Mouse (Mus musculus) neural tube, embryonic 13.5 days (tissue): ENCODE measurements around the gene Pan2. TPM values are rescaled to one million over a fixed set of nuclear protein-coding genes. Genes with fewer than 3 reads are reported as not detected.

Experiments
- ATAC-seq: fragments of 200-750 bp; cut with Nextera tagmentation; 2 replicates; pipeline ENCODE4 v1.8.0; 2017; ENCODE audit warnings: low read depth, mild to moderate bottlenecking, moderate TSS enrichment, moderate library complexity
- H3K27ac ChIP-seq: fragments of 300-500 bp; sonication (generic); replicated peaks from 2 replicates; pipeline ENCODE4 v1.5.1; 2015; ENCODE audit warnings: moderate library complexity, mild to moderate bottlenecking, inconsistent platforms
- H3K27me3 ChIP-seq: fragments of 300-500 bp; sonication (generic); 2 replicates; pipeline ENCODE4 v1.6.1; 2015; ENCODE audit warnings: mild to moderate bottlenecking, inconsistent platforms
- H3K36me3 ChIP-seq: fragments of 300-500 bp; sonication (generic); 2 replicates; pipeline ENCODE4 v1.6.1; 2015; ENCODE audit warnings: mild to moderate bottlenecking, inconsistent platforms
- H3K4me1 ChIP-seq: fragments of 300-500 bp; sonication (generic); replicated peaks from 2 replicates; pipeline ENCODE4 v1.6.1; 2015; ENCODE audit warnings: inconsistent platforms
- H3K4me2 ChIP-seq: fragments of 300-500 bp; sonication (generic); 2 replicates; pipeline ENCODE4 v1.6.1; 2015; ENCODE audit warnings: inconsistent platforms, mild to moderate bottlenecking, moderate library complexity
- H3K4me3 ChIP-seq: fragments of 300-500 bp; sonication (generic); 2 replicates; pipeline ENCODE4 v1.5.1; 2015; ENCODE audit warnings: mild to moderate bottlenecking, inconsistent platforms
- H3K9ac ChIP-seq: fragments of 300-500 bp; sonication (generic); 2 replicates; pipeline ENCODE4 v1.6.1; 2015; ENCODE audit warnings: moderate library complexity, mild to moderate bottlenecking, inconsistent platforms
- H3K9me3 ChIP-seq: fragments of 300-500 bp; sonication (generic); 2 replicates; pipeline ENCODE4 v1.6.1; 2016; ENCODE audit warnings: inconsistent platforms
- whole genome bisulfite sequencing: fragments of 180-500 bp; shearing (Covaris S2); methylation state at CpG from one replicate; pipeline ENCODE4 v1.1.7; 2015; 5-methylcytosine and 5-hydroxymethylcytosine counted together
- polyA plus RNA-seq: library from polyadenylated mRNA; unstranded; fragments of >200 nt; fragmentation: Nextera tagmentation; extraction: Ambion mirVana; gene quantifications from 2 replicates; pipeline ENCODE4 v1.2.1, GENCODE M21; 2015

Gene Pan2
- polyA plus RNA-seq, 1 experiment from 2014 or later = 22.2 TPM

DNA sequence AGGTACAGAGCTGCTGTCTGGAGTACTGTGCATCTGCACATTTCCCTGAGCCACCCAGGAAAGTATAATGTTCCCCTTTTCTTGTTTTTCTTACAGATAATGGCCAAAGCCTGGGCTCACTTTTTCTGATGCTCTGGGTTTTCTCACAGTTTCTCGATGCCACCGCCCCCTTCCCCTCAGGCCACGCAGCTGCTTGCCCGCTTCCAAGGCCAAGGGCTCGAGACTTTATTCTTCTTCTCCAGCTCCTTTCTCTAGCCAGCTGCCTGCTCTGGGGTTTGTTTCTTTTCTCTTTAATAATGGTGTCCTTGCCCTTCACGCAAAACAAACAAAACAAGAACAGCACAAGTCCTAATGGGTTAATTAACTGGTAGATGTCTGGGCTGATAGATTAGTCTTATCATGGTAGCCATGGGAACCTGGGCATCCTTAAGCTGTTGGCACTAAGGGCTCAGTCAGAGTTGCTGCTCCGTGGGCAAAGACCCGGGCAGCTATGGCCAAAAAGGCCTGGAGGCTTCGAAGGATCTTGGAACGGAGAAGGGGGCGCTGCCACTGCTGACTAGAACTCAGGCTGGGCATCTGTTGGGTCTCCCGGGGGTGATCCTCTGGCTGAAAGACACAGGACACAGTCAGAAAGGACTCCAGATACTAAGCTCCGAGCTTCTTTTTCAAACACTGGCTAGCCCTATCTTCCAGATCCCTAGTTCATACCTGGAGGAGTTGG lies 6.6 kb upstream of the Pan2 start:
- no peak overlapping the region for H3K27ac ChIP-seq
- H3K4me3 ChIP-seq = no peak overlapping the region
- H3K9me3 ChIP-seq = no peaks in the 10 kb centered on the region
- H3K36me3 ChIP-seq = peaks cover 14% of the 10 kb centered on the region
- peaks cover 17% of the 10 kb centered on the region for H3K4me1 ChIP-seq
- no peak for ATAC-seq
- 0 out of 2 replicates have a peak overlapping the region, but pooled peaks have one; percentile 26 for H3K9ac ChIP-seq
- H3K27me3 ChIP-seq = no peaks in the 10 kb centered on the region
- no peak overlapping the region for H3K4me2 ChIP-seq
- 64% methylated on average over 13 of the region's 13 CpGs for WGBS

DNA sequence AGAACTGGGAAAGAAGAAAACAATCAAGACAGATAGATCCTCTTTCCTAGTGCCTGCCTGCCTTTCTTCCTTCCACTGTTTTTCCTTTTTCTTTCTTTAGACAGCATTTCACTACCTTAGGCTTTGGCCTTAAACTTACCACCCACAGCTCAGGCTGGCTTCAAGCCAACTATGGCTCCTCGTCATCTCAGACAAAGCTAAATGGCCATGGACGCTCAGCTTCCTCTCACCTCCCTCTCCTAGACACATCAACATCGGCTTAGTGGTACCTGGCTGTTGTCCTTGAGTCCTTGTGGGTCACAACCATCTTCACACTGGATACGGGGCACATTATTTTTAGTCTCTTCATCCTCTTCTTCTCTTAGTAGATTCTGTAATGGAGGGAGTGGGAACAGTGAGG lies 5.9 kb upstream of the Pan2 start:
- ATAC-seq = no peak
- H3K4me1 ChIP-seq = peaks cover 19% of the 10 kb centered on the region
- 80% methylated on average over 4 of the region's 4 CpGs for WGBS
- no peaks in the 10 kb centered on the region for H3K27me3 ChIP-seq
- no peak overlapping the region for H3K9ac ChIP-seq
- H3K27ac ChIP-seq = no peak overlapping the region
- peaks cover 7% of the 10 kb centered on the region for H3K36me3 ChIP-seq
- no peaks in the 10 kb centered on the region for H3K9me3 ChIP-seq
- no peak overlapping the region for H3K4me2 ChIP-seq
- no peak overlapping the region for H3K4me3 ChIP-seq

DNA sequence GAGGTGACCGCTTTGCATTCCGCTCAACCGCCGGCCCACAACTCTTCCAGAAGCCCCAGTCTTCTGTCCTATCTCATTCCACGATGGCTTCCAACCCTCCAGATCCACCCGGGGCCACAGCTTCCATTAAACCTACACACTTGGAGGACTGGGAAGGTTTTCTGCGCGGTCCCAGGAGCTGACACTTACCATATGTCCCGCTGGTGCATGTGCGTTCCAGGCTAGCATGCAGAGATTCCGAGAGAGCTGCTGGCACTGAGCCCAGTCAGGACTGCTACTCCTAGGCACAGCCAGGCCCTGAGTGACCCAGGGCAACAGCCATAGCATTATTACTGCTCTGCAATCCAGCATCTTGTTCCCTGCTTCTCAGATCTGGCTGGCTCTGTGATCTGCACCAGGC lies 5.5 kb upstream of the Pan2 start:
- Histone ChIP-seq H3K4me2 (no peak overlapping the region), H3K9me3 (no peaks in the 10 kb centered on the region), H3K27me3 (no peaks in the 10 kb centered on the region), H3K36me3 (peaks cover 3% of the 10 kb centered on the region; the same call in 1 of the 2 replicates), H3K27ac (no peak overlapping the region), H3K4me1 (peaks cover 23% of the 10 kb centered on the region), H3K4me3 (no peak overlapping the region), H3K9ac (no peak overlapping the region)
- no peak for ATAC-seq
- 71% methylated on average over 11 of the region's 11 CpGs for WGBS

DNA sequence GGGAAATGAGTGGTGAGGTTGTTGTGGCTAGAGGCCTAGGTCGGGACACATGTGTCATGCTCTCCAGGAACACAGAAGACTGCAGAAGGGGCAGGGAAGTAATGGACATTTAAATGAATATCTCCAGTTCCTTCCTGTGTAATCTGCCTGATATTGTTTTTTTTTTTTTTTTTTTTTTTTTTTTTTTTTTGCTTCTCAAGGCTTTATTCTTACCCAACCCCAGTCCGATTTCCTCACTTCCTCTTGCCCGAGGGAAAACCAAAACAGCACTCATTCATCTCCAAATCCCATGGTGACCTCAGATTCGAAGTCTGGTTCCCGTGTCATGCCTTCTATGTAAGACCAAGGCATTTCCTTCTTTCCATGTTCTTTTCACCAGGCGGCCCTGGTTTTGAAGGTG lies 4.9 kb upstream of the Pan2 start:
- Histone ChIP-seq H3K9me3 (no peaks in the 10 kb centered on the region), H3K4me2 (no peak overlapping the region), H3K4me3 (no peak overlapping the region), H3K27ac (no peak overlapping the region), H3K9ac (no peak overlapping the region), H3K36me3 (no peaks in the 10 kb centered on the region), H3K4me1 (peaks cover 23% of the 10 kb centered on the region), H3K27me3 (no peaks in the 10 kb centered on the region)
- 72% methylated on average over 6 of the region's 6 CpGs for WGBS
- no peak for ATAC-seq

DNA sequence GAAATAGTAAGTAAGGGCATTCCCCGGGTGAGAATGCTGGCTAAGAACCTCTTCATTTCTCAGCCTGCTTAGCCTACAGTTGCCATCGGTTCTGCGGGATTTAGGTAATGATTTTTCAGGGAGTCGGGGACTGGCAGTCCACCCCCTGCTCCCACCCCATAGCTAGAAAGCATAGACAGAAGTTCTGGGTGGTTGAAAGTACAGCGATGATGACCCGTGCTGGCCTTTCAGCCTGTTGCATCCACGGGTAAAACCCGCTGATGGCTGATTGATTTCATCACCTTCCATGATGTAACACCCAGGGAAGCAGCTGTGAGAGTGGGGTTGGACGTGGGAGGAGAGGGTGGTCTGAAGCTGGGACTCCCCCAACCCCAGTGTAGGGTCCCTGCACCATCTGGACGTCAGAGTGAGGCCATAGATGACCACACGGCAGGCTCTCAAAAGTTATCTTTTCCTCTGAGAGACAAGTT lies 4.4 kb upstream of the Pan2 start, which contains the start of gene Il23a:
Gene Il23a (minus strand): TSS at position 51 of the 470 bp plus-strand sequence.
- 83% methylated on average over 11 of the region's 11 CpGs for WGBS
- Histone ChIP-seq H3K27me3 (no peaks in the 10 kb centered on the region), H3K4me2 (no peak within 1 kb of the TSS), H3K4me3 (no peak within 1 kb of the TSS), H3K9ac (no peak within 1 kb of the TSS), H3K27ac (no peak within 1 kb of the TSS), H3K4me1 (peaks cover 25% of the 10 kb centered on the region), H3K36me3 (no peaks in the 10 kb centered on the region), H3K9me3 (no peaks in the 10 kb centered on the region)
- ATAC-seq = no peak

DNA sequence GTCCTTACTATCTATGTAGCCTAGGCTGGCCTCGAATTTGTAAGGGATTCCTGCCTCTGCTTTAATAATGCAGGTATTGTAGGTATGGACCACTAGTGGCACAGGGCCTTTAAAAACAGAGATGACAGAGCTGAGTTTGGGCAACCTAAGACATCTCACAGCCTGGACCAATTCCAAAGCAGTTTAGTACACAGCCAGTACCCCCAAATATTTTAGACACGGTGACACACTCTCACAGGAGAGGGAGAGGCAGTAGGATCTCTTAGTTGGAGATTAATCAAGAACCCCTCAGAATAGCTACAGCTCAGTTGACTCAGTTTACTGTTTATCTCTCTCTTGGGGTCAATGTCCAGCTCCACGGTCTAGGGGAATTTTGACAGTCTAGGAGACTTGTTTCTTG lies 778 bp upstream of the Pan2 start:
- peak overlapping the region; percentile 68 for H3K4me2 ChIP-seq
- 0 out of 2 replicates have a peak, but pooled peaks cover 12% of the 10 kb centered on the region for H3K36me3 ChIP-seq
- H3K4me3 ChIP-seq = peak overlapping the region; percentile 59
- peaks cover 24% of the 10 kb centered on the region for H3K4me1 ChIP-seq
- peak overlapping the region; percentile 94 for H3K27ac ChIP-seq
- H3K27me3 ChIP-seq = no peaks in the 10 kb centered on the region
- H3K9me3 ChIP-seq = no peaks in the 10 kb centered on the region
- peak overlapping the region; percentile 91 for H3K9ac ChIP-seq
- 35% methylated on average over 3 of the region's 3 CpGs for WGBS
- ATAC-seq = no peak

DNA sequence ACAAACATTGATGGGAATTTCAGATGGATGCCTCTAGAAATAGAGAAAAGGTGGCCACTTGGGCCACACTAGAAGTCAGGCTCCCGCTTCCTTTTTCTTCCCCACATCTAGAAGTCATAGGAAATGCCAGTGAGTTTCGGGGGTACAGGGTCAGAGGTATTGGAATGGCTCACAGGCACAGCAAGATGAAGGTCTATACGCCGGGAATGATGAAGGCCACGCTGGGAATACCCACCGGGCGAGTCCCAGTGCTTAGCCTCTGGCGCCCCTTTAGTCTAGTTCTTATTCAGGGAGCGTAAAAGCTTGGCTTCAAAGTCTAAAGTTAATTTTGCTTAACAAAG lies 380 bp upstream of the Pan2 start:
- peak overlapping the region; percentile 59 for H3K4me3 ChIP-seq
- WGBS = under 1% methylated on average over 9 of the region's 9 CpGs
- H3K36me3 ChIP-seq = 0 out of 2 replicates have a peak, but pooled peaks cover 12% of the 10 kb centered on the region
- no peaks in the 10 kb centered on the region for H3K9me3 ChIP-seq
- H3K27me3 ChIP-seq = no peaks in the 10 kb centered on the region
- peak overlapping the region; percentile 94 for H3K27ac ChIP-seq
- H3K4me1 ChIP-seq = peaks cover 20% of the 10 kb centered on the region
- ATAC-seq = peak; percentile 54
- peak overlapping the region; percentile 68 for H3K4me2 ChIP-seq
- peak overlapping the region; percentile 91 for H3K9ac ChIP-seq

DNA sequence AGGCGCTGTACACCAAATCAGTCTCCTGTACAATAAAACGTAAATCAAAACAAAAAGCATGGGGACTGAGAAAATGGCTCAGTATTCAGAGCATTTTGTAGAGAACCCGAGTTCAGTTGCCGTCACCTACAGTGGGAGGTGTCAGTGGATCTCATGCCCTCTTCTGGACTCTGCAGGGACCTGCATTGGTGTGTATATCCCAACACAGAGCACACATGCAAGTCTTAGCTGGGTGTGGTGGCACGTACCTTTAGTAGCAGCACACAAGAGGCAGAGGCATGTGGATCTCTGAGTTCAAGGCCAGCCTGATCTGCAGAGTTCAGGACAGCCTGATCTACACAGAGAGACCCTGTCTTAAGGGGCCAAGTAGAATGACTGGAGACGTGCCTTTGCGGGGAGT lies 6.5 kb downstream of the Pan2 start:
- peaks cover 80% of the 10 kb centered on the region for H3K36me3 ChIP-seq
- WGBS = 80% methylated on average over 7 of the region's 7 CpGs

DNA sequence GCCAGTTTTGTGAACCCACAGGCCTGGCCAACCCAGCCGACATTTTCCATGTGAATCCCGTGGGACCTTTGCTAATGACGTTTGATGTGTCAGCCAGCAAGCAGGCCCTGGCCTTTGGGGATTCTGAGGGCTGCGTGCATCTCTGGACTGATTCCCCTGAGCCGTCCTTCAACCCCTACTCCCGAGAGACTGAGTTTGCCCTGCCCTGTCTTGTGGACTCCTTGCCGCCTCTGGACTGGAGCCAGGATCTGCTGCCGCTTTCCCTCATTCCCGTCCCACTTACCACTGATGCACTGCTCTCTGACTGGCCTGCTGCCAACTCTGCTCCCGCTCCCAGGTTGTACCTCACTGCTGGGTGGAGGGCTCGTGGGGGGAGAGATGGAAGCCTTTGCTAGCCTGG lies 7.0 kb downstream of the Pan2 start:
- Histone ChIP-seq H3K4me3 (no peak overlapping the region), H3K4me2 (no peak overlapping the region), H3K9ac (no peak overlapping the region), H3K27me3 (no peaks in the 10 kb centered on the region), H3K36me3 (peaks cover 85% of the 10 kb centered on the region), H3K27ac (peak overlapping the region; percentile 53), H3K4me1 (peaks cover 10% of the 10 kb centered on the region), H3K9me3 (no peaks in the 10 kb centered on the region)
- WGBS = 48% methylated on average over 11 of the region's 11 CpGs
- peak; percentile 57; the same call in 1 of the 2 replicates for ATAC-seq

More for the DNA sequence above, 6.5 kb downstream of the Pan2 start:
- peak overlapping the region; percentile 53; the same call in 1 of the 2 replicates for H3K27ac ChIP-seq
- peaks cover 10% of the 10 kb centered on the region for H3K4me1 ChIP-seq
- no peak overlapping the region for H3K4me3 ChIP-seq
- no peak for ATAC-seq
- H3K27me3 ChIP-seq = no peaks in the 10 kb centered on the region
- H3K9me3 ChIP-seq = no peaks in the 10 kb centered on the region
- H3K4me2 ChIP-seq = no peak overlapping the region
- H3K9ac ChIP-seq = no peak overlapping the region

DNA sequence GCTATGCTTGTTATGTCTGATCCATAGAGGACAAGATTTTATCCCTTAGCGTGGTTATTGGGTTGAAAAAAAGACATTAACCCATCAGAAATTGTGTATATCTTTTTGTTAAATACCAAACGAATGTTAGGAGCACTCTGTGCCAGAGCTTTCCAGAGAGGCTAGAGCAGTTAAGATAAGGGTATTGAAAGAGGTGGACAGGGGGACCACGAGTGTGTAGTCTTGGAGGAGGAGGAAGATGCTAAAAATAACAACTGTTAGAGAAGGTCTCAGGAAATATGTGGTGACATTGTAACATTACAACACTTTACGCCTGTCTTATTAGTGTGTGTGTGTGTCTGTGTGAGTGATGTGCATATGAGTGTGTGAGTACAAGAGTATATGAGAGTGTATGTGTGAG lies 7.8 kb downstream of the Pan2 start:
- Histone ChIP-seq H3K27ac (no peak overlapping the region), H3K36me3 (peaks cover 89% of the 10 kb centered on the region), H3K9ac (no peak overlapping the region), H3K4me2 (no peak overlapping the region), H3K4me1 (peaks cover 10% of the 10 kb centered on the region), H3K4me3 (no peak overlapping the region), H3K27me3 (no peaks in the 10 kb centered on the region), H3K9me3 (no peaks in the 10 kb centered on the region)
- no peak for ATAC-seq
- WGBS = 88% methylated on average over 4 of the region's 4 CpGs

DNA sequence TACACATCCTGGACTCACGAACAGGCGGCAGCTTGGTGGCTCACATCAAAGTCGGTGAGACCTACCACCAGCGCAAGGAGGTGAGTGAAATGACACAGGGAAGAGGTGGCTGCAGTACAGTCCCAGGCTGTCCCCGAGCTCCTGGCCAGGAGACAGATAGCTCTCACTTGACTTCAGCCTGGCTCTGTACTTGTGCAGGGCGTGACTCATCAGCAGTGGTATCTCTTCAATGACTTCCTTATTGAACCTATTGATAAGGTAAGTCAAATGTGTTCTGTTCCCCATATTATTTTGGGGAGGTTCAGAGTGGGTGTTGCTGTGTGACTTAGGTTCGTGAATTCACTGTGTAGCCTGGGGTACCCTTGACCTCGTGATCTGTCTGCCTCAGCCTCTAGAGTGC lies 12.4 kb downstream of the Pan2 start:
- WGBS = 98% methylated on average over 8 of the region's 8 CpGs
- no peak overlapping the region for H3K4me3 ChIP-seq
- no peak for ATAC-seq
- no peaks in the 10 kb centered on the region for H3K27me3 ChIP-seq
- H3K36me3 ChIP-seq = peaks cover 98% of the 10 kb centered on the region
- H3K9me3 ChIP-seq = no peaks in the 10 kb centered on the region
- H3K4me1 ChIP-seq = peaks cover 1% of the 10 kb centered on the region; the same call in 1 of the 2 replicates
- H3K9ac ChIP-seq = no peak overlapping the region
- H3K4me2 ChIP-seq = no peak overlapping the region
- H3K27ac ChIP-seq = no peak overlapping the region

DNA sequence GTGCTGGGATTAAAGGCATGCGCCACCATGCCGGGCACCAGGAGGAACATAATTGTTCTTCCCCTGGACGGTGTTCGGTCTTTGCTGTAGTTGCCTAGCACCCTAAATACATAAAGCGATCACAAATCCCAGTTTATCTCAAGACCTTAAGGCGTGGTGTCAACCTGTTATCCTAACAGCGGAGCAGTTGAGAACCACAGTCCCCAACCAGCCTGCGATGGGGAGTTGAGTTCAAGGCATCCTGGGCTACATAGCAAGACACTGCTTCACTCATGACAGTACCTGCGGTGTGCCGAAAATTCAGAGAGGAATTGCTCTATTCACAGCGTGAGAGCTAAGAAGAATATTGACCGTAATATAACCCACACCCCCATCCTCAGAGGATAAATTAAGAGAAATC lies 18.5 kb downstream of the Pan2 start:
- Histone ChIP-seq H3K27me3 (no peaks in the 10 kb centered on the region), H3K9me3 (no peaks in the 10 kb centered on the region), H3K9ac (peak overlapping the region; percentile 95), H3K36me3 (peaks cover 59% of the 10 kb centered on the region), H3K4me1 (peaks cover 20% of the 10 kb centered on the region), H3K4me3 (peak overlapping the region; percentile 66), H3K27ac (0 out of 2 replicates have a peak overlapping the region, but pooled peaks have one; percentile 61), H3K4me2 (peak overlapping the region; percentile 87)
- 61% methylated on average over 12 of the region's 12 CpGs for WGBS
- ATAC-seq = no peak
